Mouse (Mus musculus) heart, postnatal 0 days (tissue): Measurements from ENCODE around the gene Pax8.

Source experiments
- CTCF ChIP-seq: IDR thresholded peaks from 2 replicates; pipeline ENCODE4 v1.5.1; 2016; ENCODE audit warnings: antibody characterized with exemption, control low read depth, low read depth
- EP300 ChIP-seq: IDR thresholded peaks from 2 replicates; pipeline ENCODE4 v1.6.1; 2016; ENCODE audit warnings: antibody characterized with exemption, low read depth

DNA sequence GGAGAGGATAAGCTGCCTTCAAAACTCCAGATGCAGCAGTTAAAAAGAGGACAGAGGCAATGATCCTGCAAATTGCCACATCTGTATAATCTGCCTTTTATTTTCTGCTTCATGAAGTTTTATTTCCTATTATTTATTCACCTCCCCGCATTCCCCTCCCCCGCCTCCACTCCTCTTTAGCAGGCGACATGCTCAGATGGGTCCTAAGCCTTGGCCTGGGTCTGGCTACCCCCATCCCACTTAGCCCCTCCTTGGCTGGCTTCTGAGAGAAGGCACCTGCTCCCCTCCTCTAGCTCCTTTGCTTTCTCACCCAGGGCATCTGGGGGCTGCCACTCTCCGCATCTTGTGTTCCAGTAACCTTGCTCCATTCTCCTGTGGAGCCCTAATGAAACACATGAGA, 61.7 kb downstream of the Pax8 start:
- TF ChIP-seq CTCF (no peak), EP300 (no peak)
